Mouse (Mus musculus) neural tube, embryonic 11.5 days (tissue): ENCODE results near the gene Brsk1. TPM values are rescaled to one million over a fixed set of nuclear protein-coding genes. Genes with fewer than 3 reads are reported as not detected.

Source experiments
- ATAC-seq: fragments of 200-750 bp; cut with Nextera tagmentation; 2 replicates; pipeline ENCODE4 v1.8.0; 2017; ENCODE audit warnings: moderate number of reproducible peaks, mild to moderate bottlenecking, moderate TSS enrichment, moderate library complexity; ENCODE audit not compliant: insufficient read depth, low FRiP score, low TSS enrichment
- DNase-seq: peaks from one replicate; pipeline ENCODE4 v3.0.0-alpha.2; 2015; ENCODE audit warnings: low spot score
- H3K27ac ChIP-seq: fragments of 300-500 bp; sonication (generic); 2 replicates; pipeline ENCODE4 v1.5.1; 2014; ENCODE audit warnings: low read depth, mild to moderate bottlenecking, low read length
- H3K27me3 ChIP-seq: fragments of 300-500 bp; sonication (generic); 2 replicates; pipeline ENCODE4 v1.6.1; 2014; ENCODE audit warnings: mild to moderate bottlenecking, low read length, mixed read lengths; ENCODE audit not compliant: control insufficient read depth, insufficient read depth
- H3K36me3 ChIP-seq: fragments of 300-500 bp; sonication (generic); 2 replicates; pipeline ENCODE4 v1.6.1; 2014; ENCODE audit warnings: mild to moderate bottlenecking, low read length, moderate library complexity, mixed read lengths; ENCODE audit not compliant: control insufficient read depth, insufficient read depth
- H3K4me1 ChIP-seq: fragments of 300-500 bp; sonication (generic); 2 replicates; pipeline ENCODE4 v1.6.1; 2014; ENCODE audit warnings: low read length, mixed read lengths; ENCODE audit not compliant: control insufficient read depth, insufficient read depth
- H3K4me2 ChIP-seq: fragments of 300-500 bp; sonication (generic); 2 replicates; pipeline ENCODE4 v1.6.1; 2014; ENCODE audit warnings: low read depth, mild to moderate bottlenecking, moderate library complexity
- H3K4me3 ChIP-seq: fragments of 300-500 bp; sonication (generic); 2 replicates; pipeline ENCODE4 v1.5.1; 2014; ENCODE audit warnings: low read depth, low read length
- H3K9ac ChIP-seq: fragments of 300-500 bp; sonication (generic); 2 replicates; pipeline ENCODE4 v1.6.1; 2014; ENCODE audit warnings: mild to moderate bottlenecking, low read length
- H3K9me3 ChIP-seq: fragments of 300-500 bp; sonication (generic); 2 replicates; pipeline ENCODE4 v1.6.1; 2016; ENCODE audit warnings: low read length; ENCODE audit not compliant: control insufficient read depth
- WGBS: fragments of 180-500 bp; shearing (Covaris S2); extraction: QIAGEN DNeasy Blood & Tissue Kit; methylation state at CpG from one replicate; pipeline ENCODE4 v1.1.7; 2014; 5-methylcytosine and 5-hydroxymethylcytosine counted together
- polyA plus RNA-seq: library from polyadenylated mRNA; unstranded; fragments of >200 nt; fragmentation: Nextera tagmentation; extraction: Ambion mirVana; gene quantifications from 2 replicates; pipeline ENCODE4 v1.2.1, GENCODE M21; 2014

The Brsk1 gene
- polyA plus RNA-seq, 1 experiment from 2014 or later = 3.4 TPM

- no peak overlapping the region for H3K4me3 ChIP-seq
- no peaks in the 10 kb centered on the region for H3K4me1 ChIP-seq
- no peak overlapping the region for H3K4me2 ChIP-seq
- 93% methylated on average over 12 of the region's 12 CpGs for WGBS
- ATAC-seq (no peak), DNase-seq (no peak)
- no peaks in the 10 kb centered on the region for H3K27me3 ChIP-seq
- no peak overlapping the region for H3K9ac ChIP-seq
- peaks cover 9% of the 10 kb centered on the region for H3K36me3 ChIP-seq
- no peaks in the 10 kb centered on the region for H3K9me3 ChIP-seq
- H3K27ac ChIP-seq = no peak overlapping the region
Measured at GRCm38 (mm10) chr7:4674114-4674731, 16.2 kb upstream of the Brsk1 start.

- WGBS = 93% methylated on average over 7 of the region's 7 CpGs
- Histone ChIP-seq H3K4me2 (no peak overlapping the region), H3K27me3 (no peaks in the 10 kb centered on the region), H3K4me1 (no peaks in the 10 kb centered on the region), H3K4me3 (no peak overlapping the region), H3K27ac (no peak overlapping the region), H3K36me3 (peaks cover 8% of the 10 kb centered on the region), H3K9me3 (no peaks in the 10 kb centered on the region), H3K9ac (no peak overlapping the region)
- ATAC-seq (no peak), DNase-seq (no peak)
Measured at GRCm38 (mm10) chr7:4675200-4675599, 15.2 kb upstream of the Brsk1 start.

- Histone ChIP-seq H3K9me3 (no peaks in the 10 kb centered on the region), H3K27ac (no peak overlapping the region), H3K9ac (no peak overlapping the region), H3K36me3 (peaks cover 2% of the 10 kb centered on the region), H3K4me1 (peaks cover 4% of the 10 kb centered on the region; the same call in 1 of the 2 replicates), H3K27me3 (no peaks in the 10 kb centered on the region), H3K4me2 (no peak overlapping the region), H3K4me3 (no peak overlapping the region)
- no peak for DNase-seq
- ATAC-seq = no peak
- 87% methylated on average over 5 of the region's 5 CpGs for WGBS
Measured at GRCm38 (mm10) chr7:4683307-4683706, 7.1 kb upstream of the Brsk1 start.

- DNase-seq (no peak), ATAC-seq (peak; percentile 2; the same call in 1 of the 2 replicates)
- 2% methylated on average over 13 of the region's 13 CpGs for WGBS
- Histone ChIP-seq H3K27ac (no peak overlapping the region), H3K4me3 (peak overlapping the region; percentile 74), H3K36me3 (peaks cover 2% of the 10 kb centered on the region), H3K27me3 (no peaks in the 10 kb centered on the region), H3K9ac (peak overlapping the region; percentile 57; the same call in 1 of the 2 replicates), H3K4me1 (peaks cover 4% of the 10 kb centered on the region; the same call in 1 of the 2 replicates), H3K4me2 (peak overlapping the region; percentile 93), H3K9me3 (no peaks in the 10 kb centered on the region)
Measured at GRCm38 (mm10) chr7:4684203-4684602, 6.2 kb upstream of the Brsk1 start.

GRCm38 (mm10) chr7:4684632-4685417 lies 5.6 kb upstream of the Brsk1 start, which contains the start of gene Hspbp1:
Gene Hspbp1 (minus strand): TSS chr7:4685068.
- H3K4me2 ChIP-seq = peak within 1 kb of the TSS; percentile 93
- H3K36me3 ChIP-seq = peaks cover 2% of the 10 kb centered on the region
- no peaks in the 10 kb centered on the region for H3K9me3 ChIP-seq
- H3K27me3 ChIP-seq = no peaks in the 10 kb centered on the region
- peak within 1 kb of the TSS; percentile 44; the same call in 1 of the 2 replicates for H3K27ac ChIP-seq
- WGBS = under 1% methylated on average over 32 of the region's 32 CpGs
- peak within 1 kb of the TSS; percentile 57 for H3K9ac ChIP-seq
- peaks cover 4% of the 10 kb centered on the region; the same call in 1 of the 2 replicates for H3K4me1 ChIP-seq
- peak; percentile 96 for DNase-seq
- H3K4me3 ChIP-seq = peak within 1 kb of the TSS; percentile 74
- ATAC-seq = peak; percentile 98

GRCm38 (mm10) chr7:4690951-4691653 lies 698 bp downstream of the Brsk1 start:
- H3K4me1 ChIP-seq = peaks cover 3% of the 10 kb centered on the region; the same call in 1 of the 2 replicates
- peaks cover 8% of the 10 kb centered on the region for H3K36me3 ChIP-seq
- peak overlapping the region; percentile 99 for H3K4me3 ChIP-seq
- no peaks in the 10 kb centered on the region for H3K27me3 ChIP-seq
- H3K27ac ChIP-seq = peak overlapping the region; percentile 95
- H3K9me3 ChIP-seq = no peaks in the 10 kb centered on the region
- WGBS = 8% methylated on average over 19 of the region's 35 CpGs
- ATAC-seq (peak; percentile 75), DNase-seq (peak; percentile 36)
- H3K9ac ChIP-seq = peak overlapping the region; percentile 100
- peak overlapping the region; percentile 83 for H3K4me2 ChIP-seq

GRCm38 (mm10) chr7:4693004-4693403 lies 2.6 kb downstream of the Brsk1 start:
- Histone ChIP-seq H3K9me3 (no peaks in the 10 kb centered on the region), H3K4me2 (no peak overlapping the region), H3K9ac (no peak overlapping the region), H3K36me3 (peaks cover 12% of the 10 kb centered on the region), H3K4me3 (no peak overlapping the region), H3K4me1 (peaks cover 3% of the 10 kb centered on the region; the same call in 1 of the 2 replicates), H3K27me3 (no peaks in the 10 kb centered on the region), H3K27ac (no peak overlapping the region)
- ATAC-seq (no peak), DNase-seq (no peak)
- 92% methylated on average over 6 of the region's 6 CpGs for WGBS

GRCm38 (mm10) chr7:4702334-4702733 lies 11.9 kb downstream of the Brsk1 start:
- Histone ChIP-seq H3K9me3 (no peaks in the 10 kb centered on the region), H3K4me1 (no peaks in the 10 kb centered on the region), H3K36me3 (peaks cover 14% of the 10 kb centered on the region), H3K9ac (no peak overlapping the region), H3K4me3 (no peak overlapping the region), H3K4me2 (no peak overlapping the region), H3K27me3 (no peaks in the 10 kb centered on the region), H3K27ac (no peak overlapping the region)
- ATAC-seq (no peak), DNase-seq (no peak)
- WGBS = 47% methylated on average over 8 of the region's 8 CpGs
